Mouse (Mus musculus) neural tube, embryonic 11.5 days (tissue): Measurements from ENCODE around the gene H2-Aa. TPM values are rescaled to one million over a fixed set of nuclear protein-coding genes. Genes with fewer than 3 reads are reported as not detected.

Experiments used
- ATAC-seq: fragments of 200-750 bp; cut with Nextera tagmentation; 2 replicates; pipeline ENCODE4 v1.8.0; 2017; ENCODE audit warnings: moderate number of reproducible peaks, mild to moderate bottlenecking, moderate TSS enrichment, moderate library complexity; ENCODE audit not compliant: insufficient read depth, low FRiP score, low TSS enrichment
- DNase-seq: peaks from one replicate; pipeline ENCODE4 v3.0.0-alpha.2; 2015; ENCODE audit warnings: low spot score
- H3K27ac ChIP-seq: fragments of 300-500 bp; sonication (generic); 2 replicates; pipeline ENCODE4 v1.5.1; 2014; ENCODE audit warnings: low read depth, mild to moderate bottlenecking, low read length
- H3K27me3 ChIP-seq: fragments of 300-500 bp; sonication (generic); 2 replicates; pipeline ENCODE4 v1.6.1; 2014; ENCODE audit warnings: mild to moderate bottlenecking, low read length, mixed read lengths; ENCODE audit not compliant: control insufficient read depth, insufficient read depth
- H3K36me3 ChIP-seq: fragments of 300-500 bp; sonication (generic); 2 replicates; pipeline ENCODE4 v1.6.1; 2014; ENCODE audit warnings: mild to moderate bottlenecking, low read length, moderate library complexity, mixed read lengths; ENCODE audit not compliant: control insufficient read depth, insufficient read depth
- H3K4me1 ChIP-seq: fragments of 300-500 bp; sonication (generic); 2 replicates; pipeline ENCODE4 v1.6.1; 2014; ENCODE audit warnings: low read length, mixed read lengths; ENCODE audit not compliant: control insufficient read depth, insufficient read depth
- H3K4me2 ChIP-seq: fragments of 300-500 bp; sonication (generic); 2 replicates; pipeline ENCODE4 v1.6.1; 2014; ENCODE audit warnings: low read depth, mild to moderate bottlenecking, moderate library complexity
- H3K4me3 ChIP-seq: fragments of 300-500 bp; sonication (generic); 2 replicates; pipeline ENCODE4 v1.5.1; 2014; ENCODE audit warnings: low read depth, low read length
- H3K9ac ChIP-seq: fragments of 300-500 bp; sonication (generic); 2 replicates; pipeline ENCODE4 v1.6.1; 2014; ENCODE audit warnings: mild to moderate bottlenecking, low read length
- H3K9me3 ChIP-seq: fragments of 300-500 bp; sonication (generic); 2 replicates; pipeline ENCODE4 v1.6.1; 2016; ENCODE audit warnings: low read length; ENCODE audit not compliant: control insufficient read depth
- WGBS: fragments of 180-500 bp; shearing (Covaris S2); extraction: QIAGEN DNeasy Blood & Tissue Kit; methylation state at CpG from one replicate; pipeline ENCODE4 v1.1.7; 2014; 5-methylcytosine and 5-hydroxymethylcytosine counted together
- polyA plus RNA-seq: library from polyadenylated mRNA; unstranded; fragments of >200 nt; fragmentation: Nextera tagmentation; extraction: Ambion mirVana; gene quantifications from 2 replicates; pipeline ENCODE4 v1.2.1, GENCODE M21; 2014

Gene H2-Aa
- polyA plus RNA-seq, result not detected in 2 replicates

DNA sequence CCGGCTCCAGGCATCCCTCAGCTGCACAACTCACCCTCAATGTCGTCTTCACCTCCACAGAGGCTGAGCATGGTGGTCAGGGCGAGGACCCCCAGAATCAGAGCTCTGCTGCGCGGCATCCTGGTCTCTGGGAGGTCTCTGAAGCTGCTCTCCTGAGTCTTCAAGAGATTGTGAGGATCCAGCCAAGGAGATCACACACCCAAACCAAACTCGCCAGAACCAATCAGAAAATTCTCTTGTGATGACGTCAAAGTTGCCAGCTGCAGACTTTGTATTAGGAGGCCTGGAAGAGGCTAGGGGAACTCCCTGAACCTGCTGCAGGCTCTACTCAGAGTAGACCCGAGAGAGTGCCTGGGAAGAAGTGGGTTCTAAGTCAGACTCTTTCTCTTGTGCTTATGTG lies at the start of gene H2-Aa:
H2-Aa (minus strand) TSS at position 176 of the 400 bp plus-strand sequence.
- ATAC-seq, result no peak
- no peak within 1 kb of the TSS for H3K9ac ChIP-seq
- H3K27ac ChIP-seq, result no peak within 1 kb of the TSS
- H3K4me1 ChIP-seq, result no peaks in the 10 kb centered on the region
- H3K36me3 ChIP-seq, result no peaks in the 10 kb centered on the region
- DNase-seq, result peak; percentile 37
- H3K4me3 ChIP-seq, result no peak within 1 kb of the TSS
- no peak within 1 kb of the TSS for H3K4me2 ChIP-seq
- no peaks in the 10 kb centered on the region for H3K9me3 ChIP-seq
- H3K27me3 ChIP-seq, result no peaks in the 10 kb centered on the region
- 23% methylated on average over 8 of the region's 8 CpGs for WGBS

DNA sequence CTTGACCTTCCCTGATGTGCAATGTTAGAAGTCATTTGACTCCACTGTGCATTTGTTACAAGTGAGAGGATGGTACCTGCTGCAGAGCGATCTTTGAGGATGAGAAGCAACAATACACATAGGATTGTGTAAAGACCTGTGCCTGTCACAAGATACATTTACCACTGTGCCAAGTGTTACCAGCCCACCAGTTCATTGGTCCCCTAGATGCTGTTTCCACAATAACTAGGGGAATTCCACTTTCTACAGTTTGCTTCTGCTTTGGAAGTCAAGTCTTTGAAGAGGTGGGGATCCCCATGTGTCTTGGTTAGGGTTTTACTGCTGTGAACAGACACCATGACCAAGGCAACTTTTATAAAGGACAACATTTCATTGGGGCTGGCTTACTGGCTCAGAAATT lies 43.6 kb upstream of the H2-Aa start:
- ATAC-seq (no peak), DNase-seq (no peak)
- Histone ChIP-seq H3K27me3 (no peaks in the 10 kb centered on the region), H3K4me1 (no peaks in the 10 kb centered on the region), H3K27ac (no peak overlapping the region), H3K4me2 (no peak overlapping the region), H3K9me3 (no peaks in the 10 kb centered on the region), H3K36me3 (no peaks in the 10 kb centered on the region), H3K9ac (no peak overlapping the region), H3K4me3 (no peak overlapping the region)
- 89% methylated on average over 1 of the region's 1 CpGs for WGBS

DNA sequence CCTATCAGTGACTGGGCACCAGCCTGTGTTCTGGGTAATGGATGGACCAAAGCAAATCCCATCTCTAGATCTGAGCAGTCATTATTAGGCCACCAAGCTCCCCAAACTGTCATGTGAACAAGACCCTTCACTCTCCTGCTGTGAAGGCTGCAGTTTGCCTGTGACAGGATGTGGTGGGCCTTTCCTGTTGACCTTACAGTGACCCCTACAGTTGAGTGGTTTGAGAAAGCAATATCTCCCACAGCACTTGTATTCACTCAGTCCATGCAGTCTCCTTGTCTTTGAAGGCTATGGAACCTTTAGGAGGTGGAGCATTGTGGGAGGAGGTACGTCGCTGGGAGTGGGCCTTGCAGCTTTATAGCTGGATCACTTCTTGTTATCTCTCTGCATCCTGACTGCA lies 42.2 kb upstream of the H2-Aa start:
- no peaks in the 10 kb centered on the region for H3K36me3 ChIP-seq
- no peaks in the 10 kb centered on the region for H3K27me3 ChIP-seq
- H3K9ac ChIP-seq, result no peak overlapping the region
- DNase-seq (no peak), ATAC-seq (no peak)
- H3K27ac ChIP-seq, result no peak overlapping the region
- no peaks in the 10 kb centered on the region for H3K9me3 ChIP-seq
- WGBS, result 49% methylated on average over 2 of the region's 2 CpGs
- H3K4me3 ChIP-seq, result no peak overlapping the region
- H3K4me1 ChIP-seq, result no peaks in the 10 kb centered on the region
- no peak overlapping the region for H3K4me2 ChIP-seq

DNA sequence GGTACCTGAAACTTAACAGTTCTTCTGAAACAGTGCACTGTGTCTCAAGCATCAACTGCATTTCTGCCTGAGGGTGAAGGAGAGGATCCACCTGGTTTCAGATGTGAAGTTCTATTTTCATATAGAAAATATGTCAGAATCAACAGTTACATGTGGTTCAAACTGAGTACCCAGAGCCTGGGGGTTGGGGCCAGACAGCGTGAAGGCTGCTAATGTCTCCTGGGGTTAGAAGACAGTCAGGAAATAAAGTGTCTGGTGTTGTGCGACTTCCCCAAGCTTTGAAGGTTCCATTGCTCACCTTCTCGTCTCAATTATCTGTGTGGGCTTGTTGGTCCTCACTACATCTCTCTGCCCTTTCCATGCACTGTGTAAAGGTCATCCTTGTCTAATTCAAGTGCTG lies 38.8 kb upstream of the H2-Aa start:
- no peaks in the 10 kb centered on the region for H3K27me3 ChIP-seq
- no peaks in the 10 kb centered on the region for H3K36me3 ChIP-seq
- no peak for ATAC-seq
- H3K4me1 ChIP-seq, result no peaks in the 10 kb centered on the region
- H3K27ac ChIP-seq, result no peak overlapping the region
- WGBS, result 81% methylated on average over 3 of the region's 3 CpGs
- no peak overlapping the region for H3K9ac ChIP-seq
- no peaks in the 10 kb centered on the region for H3K9me3 ChIP-seq
- no peak for DNase-seq
- H3K4me3 ChIP-seq, result no peak overlapping the region
- no peak overlapping the region for H3K4me2 ChIP-seq

DNA sequence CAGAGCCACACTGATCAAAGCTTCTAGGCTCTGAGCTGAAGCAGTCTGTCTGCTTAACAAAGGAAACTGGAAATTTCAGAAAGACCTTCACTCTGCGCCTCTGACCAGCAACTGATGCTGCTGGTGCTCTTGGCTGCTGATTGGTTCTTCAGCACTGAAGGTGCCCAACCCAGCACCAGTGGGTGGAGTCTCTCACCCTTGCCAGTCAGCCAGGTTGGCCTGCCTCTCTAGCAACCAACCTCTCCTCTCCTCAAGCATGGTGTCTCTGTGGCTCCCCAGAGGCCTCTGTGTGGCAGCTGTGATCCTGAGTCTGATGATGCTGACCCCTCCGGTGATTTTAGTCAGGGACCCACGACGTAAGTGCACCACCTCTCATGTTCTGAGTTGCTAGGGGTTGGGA lies 37.8 kb upstream of the H2-Aa start, which contains the start of gene H2-Eb2:
H2-Eb2 (plus strand) TSS at position 230 of the 400 bp plus-strand sequence.
- Histone ChIP-seq H3K9me3 (no peaks in the 10 kb centered on the region), H3K9ac (no peak within 1 kb of the TSS), H3K27me3 (no peaks in the 10 kb centered on the region), H3K36me3 (no peaks in the 10 kb centered on the region), H3K4me2 (no peak within 1 kb of the TSS), H3K27ac (no peak within 1 kb of the TSS), H3K4me3 (no peak within 1 kb of the TSS), H3K4me1 (no peaks in the 10 kb centered on the region)
- WGBS, result 45% methylated on average over 4 of the region's 4 CpGs
- DNase-seq (no peak), ATAC-seq (no peak)

DNA sequence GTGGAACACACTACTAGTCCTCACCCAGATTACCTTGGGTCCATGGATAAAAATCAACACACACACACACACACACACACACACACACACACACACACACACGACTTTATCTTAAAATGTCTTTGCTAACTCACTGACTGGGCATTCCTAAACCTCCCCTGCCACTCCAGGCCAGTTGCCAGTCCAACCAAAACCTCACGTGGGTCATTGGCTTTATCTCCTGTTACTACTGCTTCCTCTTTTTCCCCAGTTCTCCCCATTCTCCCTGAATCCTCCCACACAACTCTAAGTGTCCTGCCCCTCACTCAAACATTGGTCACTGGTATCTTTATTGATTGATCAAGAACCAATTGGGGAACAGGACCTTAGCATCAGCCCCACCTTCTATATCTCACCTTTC lies 29.7 kb upstream of the H2-Aa start:
- Histone ChIP-seq H3K9me3 (no peaks in the 10 kb centered on the region), H3K27ac (no peak overlapping the region), H3K9ac (no peak overlapping the region), H3K4me1 (no peaks in the 10 kb centered on the region), H3K4me3 (no peak overlapping the region), H3K4me2 (no peak overlapping the region), H3K36me3 (no peaks in the 10 kb centered on the region), H3K27me3 (no peaks in the 10 kb centered on the region)
- WGBS, result 61% methylated on average over 2 of the region's 2 CpGs
- ATAC-seq (no peak), DNase-seq (no peak)

DNA sequence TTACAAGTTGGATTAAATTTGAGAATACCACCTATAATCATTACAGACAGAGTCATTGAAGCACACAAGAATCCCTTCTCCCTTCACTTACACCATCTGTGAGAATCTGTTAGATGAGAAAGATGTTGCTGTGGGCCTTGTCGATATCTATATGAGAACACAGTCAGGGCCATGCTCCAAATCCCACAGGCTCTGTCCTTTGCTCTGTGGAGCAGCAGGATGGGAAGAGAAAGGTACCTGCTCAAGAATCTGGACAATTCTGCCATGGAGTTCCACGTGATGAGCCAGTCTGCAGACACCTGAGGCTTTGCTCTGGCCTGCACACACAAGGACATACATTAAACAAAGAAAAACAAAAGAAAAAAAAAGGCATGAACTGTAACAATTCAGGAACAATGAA lies 29.1 kb upstream of the H2-Aa start:
- Histone ChIP-seq H3K9me3 (no peaks in the 10 kb centered on the region), H3K27me3 (no peaks in the 10 kb centered on the region), H3K27ac (no peak overlapping the region), H3K4me2 (no peak overlapping the region), H3K36me3 (no peaks in the 10 kb centered on the region), H3K4me3 (no peak overlapping the region), H3K4me1 (no peaks in the 10 kb centered on the region), H3K9ac (no peak overlapping the region)
- no peak for DNase-seq
- WGBS, result 72% methylated on average over 2 of the region's 2 CpGs
- no peak for ATAC-seq

DNA sequence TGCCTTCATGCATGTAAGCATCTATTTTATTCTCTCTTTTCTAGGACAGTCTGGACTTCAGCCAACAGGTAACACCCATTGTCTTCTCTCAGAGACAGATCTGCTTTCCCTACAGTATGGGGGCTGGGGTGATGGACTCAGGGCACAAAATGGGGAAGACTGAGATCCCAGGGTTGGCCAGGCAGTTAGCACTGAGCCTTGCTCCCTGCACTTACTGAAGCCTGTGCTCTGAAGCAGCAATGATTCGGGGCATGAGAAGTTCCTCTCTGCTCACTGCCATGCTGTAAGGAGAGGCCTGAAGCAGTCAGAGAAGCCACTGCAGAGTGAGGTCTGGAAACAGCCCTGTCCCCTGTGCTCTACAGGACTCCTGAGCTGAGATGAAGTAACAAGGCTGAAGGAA lies 27.9 kb upstream of the H2-Aa start:
- Histone ChIP-seq H3K27ac (no peak overlapping the region), H3K4me3 (no peak overlapping the region), H3K27me3 (no peaks in the 10 kb centered on the region), H3K9ac (no peak overlapping the region), H3K4me1 (no peaks in the 10 kb centered on the region), H3K36me3 (no peaks in the 10 kb centered on the region), H3K4me2 (no peak overlapping the region), H3K9me3 (no peaks in the 10 kb centered on the region)
- DNase-seq, result no peak
- WGBS, result 76% methylated on average over 1 of the region's 1 CpGs
- no peak for ATAC-seq

DNA sequence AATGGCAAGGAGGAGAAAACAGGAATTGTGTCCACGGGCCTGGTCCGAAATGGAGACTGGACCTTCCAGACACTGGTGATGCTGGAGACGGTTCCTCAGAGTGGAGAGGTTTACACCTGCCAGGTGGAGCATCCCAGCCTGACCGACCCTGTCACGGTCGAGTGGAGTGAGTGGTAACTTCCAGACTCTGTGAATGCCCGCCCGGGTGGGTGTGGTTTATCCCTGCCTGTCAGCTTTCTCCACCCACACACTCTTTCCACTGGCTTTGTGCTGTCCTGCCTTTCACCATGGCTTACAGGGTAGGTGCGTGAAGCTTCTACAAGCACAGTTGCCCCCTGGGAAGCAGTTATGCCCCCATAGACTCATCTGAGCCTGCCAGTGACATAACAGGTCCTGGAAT lies 26.7 kb upstream of the H2-Aa start:
- H3K4me2 ChIP-seq, result no peak overlapping the region
- WGBS, result 71% methylated on average over 9 of the region's 9 CpGs
- H3K4me1 ChIP-seq, result no peaks in the 10 kb centered on the region
- no peaks in the 10 kb centered on the region for H3K9me3 ChIP-seq
- H3K36me3 ChIP-seq, result no peaks in the 10 kb centered on the region
- H3K27me3 ChIP-seq, result no peaks in the 10 kb centered on the region
- DNase-seq (no peak), ATAC-seq (no peak)
- H3K27ac ChIP-seq, result no peak overlapping the region
- H3K4me3 ChIP-seq, result no peak overlapping the region
- H3K9ac ChIP-seq, result no peak overlapping the region
